Mouse (Mus musculus): ENCODE measurements around the gene Gm7102.
"Not testable (repeated sequence)": the region's sequence is repeated elsewhere in the genome, so short reads cannot be mapped to it uniquely, and the experiment has no call there.

Gm7102 gene

DNA sequence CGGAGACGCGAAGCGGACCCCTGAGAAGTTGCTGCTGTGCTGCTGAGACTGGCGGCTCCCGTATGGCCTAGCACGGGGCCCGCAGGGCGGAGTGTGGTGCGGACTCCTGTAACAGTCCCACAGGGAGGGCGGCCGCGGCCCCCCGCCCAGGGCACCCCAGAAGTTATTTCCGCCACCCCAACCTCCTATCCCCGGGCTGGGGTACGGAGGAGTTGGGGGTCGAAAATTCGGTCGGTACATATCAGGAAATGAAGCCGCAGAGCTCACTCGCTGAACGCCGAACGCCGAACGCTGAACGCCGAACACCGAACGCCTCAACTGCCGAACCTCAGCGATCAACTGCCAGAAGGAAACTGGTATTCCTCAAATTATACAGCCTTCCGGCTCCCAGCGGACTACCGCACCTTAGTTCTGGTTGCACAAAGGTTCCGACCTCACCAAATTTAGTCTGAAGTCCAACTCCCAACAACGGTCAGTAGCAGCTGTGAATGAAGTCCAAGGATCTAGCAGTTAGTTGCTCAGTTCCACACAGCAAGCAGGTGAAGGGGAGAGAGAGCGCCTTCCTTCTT is at the start of gene Gm7102:
Gene Gm7102 (minus strand): TSS at position 554 of the 569 bp plus-strand sequence.
- peak; percentile 26 for DNase-seq (ENCODE audit: low spot score)

DNA sequence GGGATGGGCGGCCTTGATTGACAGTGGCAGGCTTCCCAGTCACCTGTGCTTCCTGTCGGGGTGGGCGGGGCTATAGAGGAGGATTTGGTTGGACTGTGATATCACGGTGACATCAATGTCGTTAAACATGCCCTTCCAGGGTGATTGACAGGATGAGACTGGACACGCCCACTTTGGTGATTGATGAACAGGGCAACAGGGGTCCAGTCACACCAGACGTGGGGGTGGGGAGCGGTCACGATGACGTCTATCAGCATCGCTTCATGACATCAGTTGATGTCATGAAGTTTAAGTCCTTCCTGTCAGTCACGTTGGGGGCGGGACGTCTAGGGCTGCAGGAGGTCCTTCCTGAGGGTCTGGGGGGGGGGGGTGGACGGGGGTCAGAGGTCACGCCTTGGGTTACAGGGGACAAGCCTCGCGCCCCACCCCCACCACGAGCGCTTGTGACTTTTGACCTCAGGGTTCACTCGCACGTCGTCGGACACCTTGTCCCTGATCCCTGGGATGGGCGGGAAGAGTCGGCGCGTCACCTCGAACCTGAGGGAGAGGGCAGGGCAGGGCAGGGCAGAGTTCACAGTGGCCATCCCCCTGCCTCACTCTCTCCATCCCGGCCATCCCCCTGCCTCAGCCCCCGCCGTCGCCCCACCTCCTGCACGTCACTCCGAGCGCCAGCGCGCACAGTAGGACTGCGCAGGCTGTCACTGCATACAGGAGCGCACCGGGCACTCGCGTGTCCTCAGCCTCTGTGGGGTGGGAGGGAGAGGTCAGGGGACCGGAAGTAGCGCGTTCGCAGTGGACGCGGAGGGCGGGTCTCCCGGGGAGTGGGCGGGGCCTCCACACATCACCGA is 48.8 kb upstream of the Gm7102 start:
- peak; percentile 25 for DNase-seq (ENCODE audit: low spot score)

DNA sequence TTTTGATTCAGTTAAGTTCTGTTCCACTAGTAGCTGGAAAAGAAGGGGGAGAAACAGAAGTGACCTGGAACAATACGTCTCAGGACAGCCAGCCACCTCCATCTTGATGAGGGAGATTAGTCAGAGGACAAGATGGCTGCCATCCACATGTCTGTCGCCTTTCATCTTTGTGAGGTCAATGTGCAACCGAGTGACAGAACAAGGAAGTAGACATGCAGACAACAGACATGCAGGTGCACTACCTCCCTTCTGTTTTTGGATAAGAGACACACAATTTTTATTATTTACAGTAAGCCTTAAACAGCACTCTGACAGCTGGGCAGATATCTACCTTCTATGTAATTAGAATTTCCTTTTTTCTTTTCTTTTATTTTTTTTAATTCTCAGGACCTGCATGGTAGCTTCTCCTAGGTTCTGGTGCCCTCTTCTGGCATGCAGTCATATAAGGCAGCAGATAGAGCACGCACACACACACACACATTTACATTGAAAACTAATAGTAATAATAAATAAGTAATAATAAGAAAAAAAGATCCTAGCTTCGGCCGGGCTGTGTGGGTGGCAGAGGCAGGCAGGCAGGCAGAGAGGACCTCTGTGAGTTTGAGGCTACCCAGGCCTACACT is 47.7 kb upstream of the Gm7102 start:
- DNase-seq (ENCODE audit: low spot score), result peak; percentile 35

DNA sequence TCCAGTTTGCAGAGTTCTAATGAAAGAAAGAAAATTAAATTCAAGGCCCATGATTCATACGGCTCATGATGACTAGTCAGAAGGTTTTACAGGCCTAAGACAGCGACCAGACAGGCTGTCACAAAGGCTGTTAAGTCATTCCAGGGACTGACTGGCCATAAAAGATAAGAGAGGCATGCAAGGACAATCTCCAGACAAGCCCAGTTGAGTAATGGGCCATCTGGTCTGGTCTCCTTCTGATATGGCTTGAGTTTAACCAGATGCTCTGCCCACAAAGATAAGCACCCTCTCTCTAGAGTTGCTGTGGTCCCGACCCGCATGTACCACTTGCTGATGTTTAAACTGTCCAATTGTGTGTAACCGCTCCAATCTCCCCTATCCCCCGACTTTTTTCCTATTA is 31.4 kb upstream of the Gm7102 start:
- not testable (repeated sequence) for DNase-seq (ENCODE audit: low spot score)

DNA sequence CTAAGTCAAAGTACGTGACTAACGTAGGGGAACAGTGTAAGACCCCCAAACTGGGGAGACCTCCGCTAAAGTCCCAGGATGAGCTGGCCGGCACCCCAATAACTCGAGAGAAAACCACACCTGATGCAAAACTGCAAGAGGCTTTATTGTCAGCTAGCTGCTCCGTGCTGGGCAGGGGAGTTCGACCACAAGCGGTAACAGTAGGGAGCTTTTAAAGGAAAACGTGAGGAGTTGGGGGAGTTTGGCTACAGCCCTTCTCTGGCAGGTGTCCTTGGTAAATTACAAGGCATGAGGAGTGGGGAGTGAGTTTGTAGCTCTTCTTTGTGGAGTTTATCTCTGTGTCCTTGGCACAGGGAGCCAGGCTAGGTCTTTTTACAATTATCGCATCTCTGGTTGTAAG is 23.7 kb upstream of the Gm7102 start:
- DNase-seq (ENCODE audit: low spot score), result peak; percentile 5

DNA sequence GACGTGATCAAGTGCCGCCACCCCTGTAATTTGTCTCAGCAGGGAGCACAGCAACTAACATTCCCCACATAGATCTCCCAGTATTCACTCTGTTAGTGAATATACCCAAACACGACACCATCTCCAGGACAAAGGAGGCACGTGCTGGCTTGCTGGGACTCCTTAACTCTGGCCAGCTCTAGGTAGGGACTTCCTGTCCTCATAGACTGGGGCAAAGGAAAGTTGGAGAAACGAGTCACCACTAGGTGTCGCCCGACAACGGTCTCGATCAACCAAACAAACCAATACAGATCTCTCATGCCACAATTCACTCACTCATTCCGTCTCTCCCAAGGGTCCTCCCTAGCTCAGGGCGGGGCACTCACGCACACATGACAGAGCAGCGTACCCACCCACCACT is 23.2 kb upstream of the Gm7102 start:
- peak; percentile 95 for DNase-seq (ENCODE audit: low spot score)

DNA sequence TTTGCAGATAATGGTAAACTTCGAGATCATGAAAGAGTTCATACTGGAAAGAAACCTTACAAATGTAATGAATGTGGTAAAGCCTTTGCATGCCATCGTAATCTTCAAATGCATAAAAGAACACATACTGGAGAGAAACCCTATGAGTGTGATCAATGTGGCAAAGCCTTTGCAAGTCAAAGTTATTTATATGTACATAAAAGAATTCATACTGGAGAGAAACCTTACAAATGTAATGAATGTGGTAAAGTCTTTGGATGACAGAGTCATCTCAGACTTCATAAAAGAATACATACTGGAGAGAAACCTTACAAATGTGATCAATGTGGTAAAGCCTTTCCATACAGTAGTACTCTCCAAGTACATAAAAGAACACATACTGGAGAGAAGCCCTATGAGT is 7.5 kb upstream of the Gm7102 start, which contains the start of gene Gm6020:
Gene Gm6020 (plus strand): TSS at position 301 of the 400 bp plus-strand sequence.
- not testable (repeated sequence) for DNase-seq (ENCODE audit: low spot score)

DNA sequence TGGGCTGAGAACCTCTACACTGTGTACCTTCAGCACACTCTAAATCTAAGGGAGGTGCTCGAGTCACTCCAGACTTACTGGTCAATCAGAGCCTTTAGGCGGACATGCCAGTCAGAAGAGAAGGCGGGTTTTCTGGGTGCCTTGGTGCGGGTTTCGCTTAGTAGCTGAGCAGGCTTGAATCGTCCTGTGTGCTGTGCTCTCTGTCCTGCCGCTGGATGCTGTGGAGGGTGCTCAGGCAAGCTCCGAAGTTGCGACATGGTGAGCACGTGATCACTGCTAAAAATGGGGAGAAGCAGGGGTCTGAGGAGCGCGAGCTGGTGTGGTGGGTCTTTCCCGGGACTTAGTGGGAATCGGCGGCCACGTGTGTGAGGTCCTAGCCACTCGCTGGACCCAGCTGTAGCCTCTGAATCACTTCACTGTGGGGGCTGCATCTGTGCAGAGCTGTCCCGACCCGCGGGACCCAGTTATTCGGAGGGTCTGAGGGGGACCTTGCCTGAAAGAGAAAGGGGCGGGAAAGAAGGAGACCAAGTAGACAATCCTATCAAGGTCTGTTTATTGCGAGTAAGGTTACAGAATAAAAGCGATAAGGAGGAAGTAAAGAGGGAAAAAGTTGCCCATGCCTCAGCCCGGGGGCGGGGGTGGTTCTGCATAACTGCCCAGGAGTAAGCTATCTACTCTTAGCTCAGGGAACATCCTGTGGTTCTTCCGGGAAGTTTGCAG is 24.2 kb downstream of the Gm7102 start:
- peak; percentile 47 for DNase-seq (ENCODE audit: low spot score)

DNA sequence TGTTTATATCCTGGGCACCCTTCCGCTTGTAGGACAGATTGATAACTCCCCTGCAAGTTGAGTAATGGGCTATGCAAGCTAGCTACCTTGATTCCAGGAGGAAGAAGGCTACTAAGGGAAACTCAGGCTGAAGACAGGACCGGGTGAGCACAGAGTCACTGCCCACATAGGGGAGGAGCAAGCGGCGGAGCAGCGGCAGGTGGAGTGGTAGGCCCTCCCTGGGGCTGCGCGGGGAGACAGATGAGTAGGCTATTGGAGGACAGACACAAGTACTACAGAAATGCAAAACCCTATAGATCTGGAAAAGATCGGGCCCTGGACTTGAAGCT is 24.8 kb downstream of the Gm7102 start:
- peak; percentile 53 for DNase-seq (ENCODE audit: low spot score)

DNA sequence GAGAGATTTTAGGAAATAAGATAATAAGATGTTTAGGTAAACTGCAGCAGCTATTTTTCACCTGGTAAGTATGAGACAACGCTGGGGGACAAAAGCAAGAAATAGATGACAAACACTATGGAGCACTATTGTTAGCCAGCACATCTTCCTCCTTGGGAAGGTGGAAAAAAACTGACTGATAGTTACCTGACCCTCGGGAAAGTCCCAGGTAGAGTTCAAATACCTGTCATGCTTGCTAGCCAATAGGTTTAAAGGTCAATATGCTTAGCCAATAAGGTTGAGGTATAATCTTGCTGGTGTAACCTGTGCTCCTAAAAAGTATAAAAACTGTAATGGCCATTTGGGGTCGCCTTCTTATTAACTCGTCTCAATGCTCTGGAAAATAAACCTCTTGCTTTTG is 34.8 kb downstream of the Gm7102 start:
- DNase-seq (ENCODE audit: low spot score), result no peak

DNA sequence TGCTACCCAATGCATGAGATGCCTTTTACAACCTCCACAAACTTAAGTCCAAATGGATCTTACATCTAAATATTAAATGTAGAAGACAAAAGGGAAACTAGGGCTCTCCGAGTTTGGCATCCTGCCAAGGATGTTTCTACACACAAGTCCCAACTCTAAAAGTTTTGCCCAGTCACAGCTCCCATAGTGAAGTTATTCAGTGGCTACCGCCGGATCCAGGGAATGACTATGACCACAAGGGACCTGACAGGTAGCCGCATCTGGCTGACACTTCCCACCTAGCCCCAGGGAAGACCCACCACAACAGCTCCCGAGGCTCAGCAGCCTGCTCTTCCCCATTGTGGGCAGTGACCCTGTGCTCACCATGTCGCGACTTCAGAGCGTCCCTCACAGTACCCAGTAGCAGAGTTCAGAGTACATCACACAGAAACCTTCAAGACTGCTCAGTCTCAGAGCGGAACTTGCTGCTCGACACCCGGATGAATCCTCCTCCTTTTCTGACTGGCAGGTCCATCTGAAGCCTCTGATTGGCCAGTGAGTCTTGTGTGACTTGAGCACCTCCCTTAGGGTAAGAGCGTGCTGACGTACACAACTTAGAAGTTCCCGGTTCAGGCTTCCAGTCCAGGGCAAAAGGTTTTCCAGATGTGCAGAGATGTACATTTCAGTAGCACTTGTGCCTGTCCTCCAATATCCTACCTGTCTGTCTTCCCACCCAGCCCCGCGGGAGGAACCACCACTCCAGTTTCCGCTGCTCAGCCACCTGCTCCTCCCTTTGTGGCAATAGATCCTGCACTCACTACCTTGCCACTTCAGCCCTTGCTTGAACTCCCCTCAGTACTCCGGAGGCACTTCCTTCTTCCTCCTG is 35.5 kb downstream of the Gm7102 start, which contains the start of gene Zfp950:
Gene Zfp950 (minus strand): TSS at position 499 of the 865 bp plus-strand sequence.
- peak; percentile 93 for DNase-seq (ENCODE audit: low spot score)

DNA sequence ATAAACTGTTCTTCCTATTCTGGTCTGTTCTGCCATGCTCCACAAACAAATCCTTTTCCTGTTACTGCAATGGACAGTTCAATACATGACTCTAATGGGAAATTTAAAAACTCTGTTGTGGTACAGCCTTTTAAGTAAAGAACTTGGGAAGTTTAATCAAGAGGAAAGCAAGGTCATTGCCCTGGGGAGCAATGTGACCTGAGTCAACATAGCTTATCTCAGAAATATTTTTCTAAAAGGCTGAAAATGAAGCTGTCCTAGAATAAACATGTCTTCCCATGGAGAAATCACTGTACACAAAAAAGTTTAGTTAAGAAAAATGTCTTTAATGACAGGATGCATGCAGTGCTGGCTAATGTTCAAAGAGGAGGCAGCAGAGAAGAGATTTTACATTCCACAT is 37.5 kb downstream of the Gm7102 start:
- DNase-seq (ENCODE audit: low spot score), result no peak

DNA sequence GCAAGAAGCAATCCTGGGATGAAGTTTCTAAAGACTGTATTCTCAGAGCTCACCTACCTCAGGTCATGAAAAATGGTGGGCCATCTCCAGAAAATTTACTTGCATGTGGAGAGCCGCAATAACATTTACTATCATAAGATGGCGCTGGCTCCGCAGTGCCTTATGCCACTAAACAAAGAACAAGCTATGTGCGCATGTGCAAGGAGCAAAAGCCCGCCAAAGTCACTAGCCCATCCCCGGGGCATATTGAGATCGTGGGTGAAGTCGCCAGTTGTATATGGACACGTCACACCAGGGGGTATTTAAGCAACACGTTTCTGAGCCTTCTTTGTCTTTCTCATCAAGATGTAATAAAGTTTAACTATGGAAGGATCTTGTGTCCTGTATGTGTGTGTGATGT is 45.0 kb downstream of the Gm7102 start:
- no peak for DNase-seq (ENCODE audit: low spot score)
